Mouse (Mus musculus): ENCODE results near the gene Ltbp3.

Ltbp3 gene

GRCm38 (mm10) chr19:5723934-5724548 is 16.7 kb upstream of the Ltbp3 start:
- DNase-seq (ENCODE audit: low spot score in 2 of 2) = no peak

GRCm38 (mm10) chr19:5724549-5724941 is 16.2 kb upstream of the Ltbp3 start:
- DNase-seq (ENCODE audit: low spot score in 2 of 2) = peak in 1 of 2 experiments; percentile 63

GRCm38 (mm10) chr19:5725029-5725707 is 15.5 kb upstream of the Ltbp3 start:
- DNase-seq (ENCODE audit: low spot score in 2 of 2) = no peak

GRCm38 (mm10) chr19:5725767-5726515 is 14.8 kb upstream of the Ltbp3 start, which contains the start of gene Ehbp1l1:
TSS of gene Ehbp1l1 (minus strand) at chr19:5726317.
- no peak for DNase-seq (ENCODE audit: low spot score in 2 of 2)

GRCm38 (mm10) chr19:5726961-5727578 is 13.6 kb upstream of the Ltbp3 start:
- DNase-seq (ENCODE audit: low spot score in 2 of 2) = no peak

GRCm38 (mm10) chr19:5727701-5728100 is 13.0 kb upstream of the Ltbp3 start:
- peak; percentile 84 to 91 for DNase-seq (ENCODE audit: low spot score in 2 of 2)

- peak; percentile 81 to 82 for DNase-seq (ENCODE audit: low spot score in 2 of 2)
These were observed 11.9 kb upstream of the Ltbp3 start for GRCm38 (mm10) chr19:5728631-5729443.

- DNase-seq (ENCODE audit: low spot score in 2 of 2) = peak; percentile 91
These were observed 11.3 kb upstream of the Ltbp3 start, which contains the start of gene Fam89b for GRCm38 (mm10) chr19:5729444-5729815. TSS of gene Fam89b (minus strand) at chr19:5729653.

- peak; percentile 49 to 59 for DNase-seq (ENCODE audit: low spot score in 2 of 2)
These were observed 10.2 kb upstream of the Ltbp3 start for GRCm38 (mm10) chr19:5730314-5731186.

- DNase-seq (ENCODE audit: low spot score in 2 of 2) = peak; percentile 96
These were observed 9.3 kb upstream of the Ltbp3 start for GRCm38 (mm10) chr19:5731264-5731978.

- no peak for DNase-seq (ENCODE audit: low spot score in 2 of 2)
These were observed 6.4 kb upstream of the Ltbp3 start for GRCm38 (mm10) chr19:5734325-5734724.

GRCm38 (mm10) chr19:5739446-5739845 is 1.3 kb upstream of the Ltbp3 start:
- no peak for DNase-seq (ENCODE audit: low spot score in 2 of 2)

GRCm38 (mm10) chr19:5741641-5742240 is 1.0 kb downstream of the Ltbp3 start:
- peak; percentile 85 to 86 for DNase-seq (ENCODE audit: low spot score in 2 of 2)

GRCm38 (mm10) chr19:5742241-5742641 is 1.5 kb downstream of the Ltbp3 start:
- no peak for DNase-seq (ENCODE audit: low spot score in 2 of 2)

GRCm38 (mm10) chr19:5743576-5743975 is 2.9 kb downstream of the Ltbp3 start:
- DNase-seq (ENCODE audit: low spot score in 2 of 2) = no peak

GRCm38 (mm10) chr19:5745756-5746710 is 5.3 kb downstream of the Ltbp3 start:
- DNase-seq (ENCODE audit: low spot score in 2 of 2) = no peak

GRCm38 (mm10) chr19:5746907-5747363 is 6.2 kb downstream of the Ltbp3 start:
- DNase-seq (ENCODE audit: low spot score in 2 of 2) = no peak

- DNase-seq (ENCODE audit: low spot score in 2 of 2) = no peak
These were observed 8.8 kb downstream of the Ltbp3 start for GRCm38 (mm10) chr19:5749476-5749875.
